Mouse (Mus musculus) adrenal gland (tissue): ENCODE measurements around the gene Rdh1.

Experiments used
- intact Hi-C: fragments of 180-260 bp; cut with DNase I; formaldehyde crosslinking; loops from one replicate; pipeline ENCODE4 v1.15.1; 2025
- long read RNA-seq, 2 experiments: library from polyadenylated mRNA; unstranded; transcript quantifications; one replicate each; pipeline ENCODE4 v2.0.0; 2020; ENCODE audit warnings: borderline replicate concordance in 1 of 2; ENCODE audit not compliant: insufficient replicate concordance in 1 of 2

Rdh1 gene
- long read RNA-seq, experiment 1, transcript Rdh1-201 (4 exons, 3,930 nt), result major isoform, 6 of 6 reads
- long read RNA-seq, experiment 1, partial matches to known transcripts, result 0 of 6 reads
- long read RNA-seq, experiment 1, other reads (novel, unspliced or antisense), result 0 of 6 reads
- long read RNA-seq, experiment 2, partial matches to known transcripts, result 0 of 2 reads
- long read RNA-seq, experiment 2, other reads (novel, unspliced or antisense), result 0 of 2 reads

DNA sequence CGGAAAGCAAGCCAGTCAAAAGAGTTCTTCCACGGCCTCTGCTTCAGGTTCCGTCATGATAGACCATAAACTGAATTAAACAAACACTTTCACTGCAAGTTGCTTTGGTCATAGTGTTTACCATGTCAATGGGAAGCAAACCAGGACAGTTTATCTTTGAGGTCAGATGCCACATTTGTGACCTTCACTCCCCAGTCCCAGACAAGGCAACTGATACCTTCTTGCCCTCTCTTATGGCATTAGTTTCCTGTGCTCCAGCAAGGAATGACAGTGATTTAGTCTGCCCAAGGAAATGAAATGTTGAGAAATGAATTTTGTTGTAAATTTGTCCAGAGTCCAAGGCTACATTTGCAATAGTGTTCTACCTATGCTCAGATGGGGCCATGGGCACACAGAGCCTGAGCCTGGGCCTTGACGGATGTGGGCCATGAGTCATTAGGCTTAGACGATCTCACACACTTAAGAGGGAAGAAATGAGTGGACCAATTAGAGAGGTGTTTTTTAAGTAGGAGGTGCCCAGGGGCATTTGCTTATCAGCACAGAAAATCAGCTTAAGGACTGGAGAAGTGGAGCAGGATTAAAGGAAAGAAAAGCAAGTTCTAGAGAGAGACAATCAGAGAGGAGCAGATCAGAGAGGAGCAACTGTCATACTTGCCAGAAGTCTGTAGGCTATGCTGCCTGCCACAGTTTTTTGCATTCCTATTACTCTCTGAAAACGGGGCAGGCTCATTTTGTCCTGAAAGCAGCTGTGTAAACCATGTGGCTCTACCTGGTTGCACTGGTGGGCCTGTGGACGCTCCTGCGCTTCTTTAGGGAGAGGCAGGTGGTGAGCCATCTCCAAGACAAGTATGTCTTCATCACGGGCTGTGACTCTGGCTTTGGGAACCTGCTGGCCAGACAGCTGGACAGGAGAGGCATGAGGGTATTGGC is at the start of gene Rdh1, which contains the start of gene Rdh16f1:
Gene Rdh1, plus strand, starts transcription at position 541 of the 930 bp plus-strand sequence.
Gene Rdh16f1, plus strand, starts transcription at position 607 of the 930 bp plus-strand sequence.
- intact Hi-C loops, result no loop called here

DNA sequence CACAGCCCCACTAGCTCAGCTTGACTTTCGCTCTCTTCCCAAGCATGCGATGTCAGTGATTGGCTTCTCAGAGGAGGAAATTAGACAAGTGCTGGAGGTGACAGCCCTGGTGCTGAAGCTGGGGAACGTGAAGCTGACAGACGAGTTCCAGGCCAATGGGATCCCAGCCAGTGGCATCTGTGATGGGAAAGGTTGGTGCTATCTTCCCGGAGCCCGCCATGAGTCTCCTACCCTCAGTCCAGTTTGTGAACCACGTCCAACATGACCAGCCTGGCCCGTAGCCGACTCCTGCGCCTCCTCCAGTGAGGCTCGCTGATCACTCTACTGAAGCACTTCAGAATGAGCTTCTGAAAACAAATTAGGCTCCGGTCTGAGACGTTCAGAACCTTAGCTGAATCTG is 49.2 kb upstream of the Rdh1 start:
- intact Hi-C loops, result no loop called here

DNA sequence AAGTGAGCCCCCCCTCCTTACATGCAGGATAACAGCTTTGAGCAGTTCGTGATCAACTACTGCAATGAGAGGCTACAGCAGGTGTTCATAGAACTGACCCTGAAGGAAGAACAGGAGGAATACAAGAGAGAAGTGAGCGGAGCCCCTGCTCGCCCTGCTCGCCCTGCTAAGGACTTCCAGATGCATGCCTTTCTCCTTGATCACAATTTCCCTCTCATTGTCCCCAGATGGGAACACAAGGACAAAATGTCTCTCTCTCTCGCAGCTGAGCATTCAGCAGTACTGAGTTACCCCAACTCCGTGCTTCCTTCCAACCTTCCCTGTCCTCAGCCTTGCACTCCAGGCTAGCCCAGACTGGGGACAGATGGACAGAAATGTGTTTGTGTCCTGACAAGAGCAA is 46.8 kb upstream of the Rdh1 start:
- intact Hi-C loops, result no loop called here

DNA sequence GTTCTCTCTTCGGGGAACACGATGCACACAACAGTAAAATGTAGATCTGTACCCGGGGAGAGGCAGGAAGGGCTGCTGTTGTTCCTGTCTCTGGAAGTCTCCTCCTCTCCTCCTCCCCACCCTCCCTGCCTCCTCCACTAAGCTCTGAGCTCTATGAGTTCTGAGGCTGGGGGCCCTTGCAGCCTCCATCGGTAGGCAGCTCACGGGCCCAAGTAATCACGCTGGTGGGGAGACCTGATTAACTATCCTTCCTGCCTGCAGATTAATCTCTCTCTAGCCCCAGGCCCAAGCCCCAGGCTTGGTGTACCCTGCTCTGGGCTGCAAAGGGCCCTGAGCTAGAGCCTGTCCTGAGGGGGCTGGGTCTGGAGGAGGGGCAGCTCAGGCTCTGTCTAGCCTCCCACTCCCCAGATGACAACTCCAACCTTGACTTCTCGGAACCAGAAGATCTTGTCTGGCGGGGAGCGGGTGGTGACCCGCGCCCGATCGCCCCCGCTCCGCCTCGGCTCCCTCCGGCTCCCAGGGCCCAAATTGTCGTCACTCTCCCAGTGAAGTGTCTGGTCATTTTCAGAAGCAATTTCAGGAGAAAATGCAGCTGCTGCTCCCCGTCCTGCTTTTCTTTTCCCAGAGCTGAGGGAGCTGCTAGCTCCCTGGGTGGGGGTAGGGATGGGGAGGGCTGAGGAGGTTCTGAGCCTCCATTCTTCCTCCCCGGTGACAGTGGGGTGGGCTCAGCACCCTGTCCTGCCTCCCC is 37.7 kb upstream of the Rdh1 start:
- intact Hi-C loops, result no loop called here

DNA sequence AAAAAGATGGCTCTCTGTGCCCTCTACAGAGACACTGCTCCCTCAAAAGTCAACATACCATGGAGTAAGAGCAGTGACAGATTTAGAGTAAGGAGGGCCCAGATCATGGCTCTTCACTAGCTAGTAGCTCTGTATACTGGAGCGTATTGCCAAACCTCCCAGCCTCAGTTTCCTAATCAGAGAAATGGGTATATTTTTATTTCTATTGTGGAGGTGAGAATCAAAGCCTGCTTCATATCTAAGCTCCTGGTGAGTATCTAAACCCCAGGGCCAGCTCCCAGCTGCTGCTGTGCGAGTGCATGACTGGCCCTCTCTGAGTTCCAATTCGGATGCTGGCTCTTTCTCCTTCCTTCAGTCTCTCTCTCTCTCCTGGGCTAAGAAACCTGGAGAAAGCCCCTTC is 35.3 kb upstream of the Rdh1 start, which contains the start of gene Tac2:
Gene Tac2, plus strand, starts transcription at position 301 of the 400 bp plus-strand sequence.
- intact Hi-C loops, result no loop called here

DNA sequence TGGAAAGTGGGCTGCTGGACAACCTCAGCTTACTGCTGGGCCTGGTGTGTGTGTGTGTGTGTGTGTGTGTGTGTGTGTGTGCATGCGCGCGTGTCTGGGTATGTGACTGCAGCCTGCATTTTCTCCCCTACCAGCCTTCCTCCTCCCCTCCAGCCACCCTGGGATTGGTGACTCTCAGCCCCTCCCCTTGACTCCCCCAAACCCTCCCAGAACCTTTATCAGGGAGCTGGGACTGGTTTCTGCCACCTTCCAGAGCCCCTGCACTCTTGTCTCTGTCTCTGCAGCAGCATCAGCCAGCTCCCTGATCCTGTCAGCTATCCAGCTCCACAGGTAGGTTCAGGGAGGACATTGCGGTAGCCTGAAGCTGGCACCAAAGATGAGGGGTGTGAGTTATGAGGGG is 34.4 kb upstream of the Rdh1 start:
- intact Hi-C loops, result no loop called here

DNA sequence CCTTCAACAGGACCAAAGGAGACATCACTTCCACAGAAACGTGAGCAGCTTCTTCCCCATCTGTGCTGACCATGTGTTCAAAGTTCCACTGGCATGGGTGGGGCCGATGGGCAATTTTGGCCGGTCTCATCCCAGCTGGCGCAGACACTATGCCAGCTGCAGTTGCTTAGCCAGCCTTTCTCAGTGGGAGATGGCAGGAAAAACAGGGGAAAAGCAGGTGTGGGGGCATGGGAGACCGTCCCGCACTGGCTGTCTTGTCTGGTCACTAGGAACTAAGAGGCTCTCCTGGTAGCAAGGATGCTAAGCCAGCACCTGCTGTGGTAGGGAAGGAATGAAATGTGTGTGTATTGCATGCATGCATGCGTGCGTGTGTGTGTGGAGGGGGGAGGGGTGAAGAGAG is 31.1 kb upstream of the Rdh1 start:
- intact Hi-C loops, result no loop called here

DNA sequence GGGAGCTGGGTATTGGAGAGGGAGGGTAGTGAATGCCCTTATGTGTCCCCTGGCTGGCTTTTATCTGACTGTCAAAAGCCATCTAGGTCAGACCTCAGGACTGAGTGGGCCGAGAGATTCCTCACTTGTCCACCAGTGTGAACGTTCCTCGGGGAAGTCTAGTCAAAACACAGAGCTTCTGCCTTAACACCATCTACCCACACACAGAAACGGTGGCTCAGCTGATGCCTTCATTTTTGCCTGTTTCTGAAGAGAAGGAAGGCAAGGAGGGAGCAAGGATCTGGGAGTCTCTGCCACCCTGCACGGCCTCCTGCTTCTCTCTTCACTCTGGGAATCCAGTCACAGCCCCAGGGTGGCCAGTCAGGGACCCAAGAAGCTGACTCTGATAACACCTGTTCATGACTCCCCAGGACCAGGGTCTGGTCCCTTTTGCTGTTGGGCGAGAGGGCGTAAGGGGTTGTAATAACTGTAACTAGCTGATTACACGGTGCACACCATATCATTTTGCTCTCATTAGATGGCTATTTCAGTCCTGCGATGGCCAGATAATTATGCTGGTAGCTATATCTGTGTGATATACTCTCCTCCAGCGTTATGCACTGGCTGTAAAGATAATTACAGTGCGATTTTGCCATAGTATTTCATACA is 29.1 kb upstream of the Rdh1 start:
- intact Hi-C loops, result no loop called here

DNA sequence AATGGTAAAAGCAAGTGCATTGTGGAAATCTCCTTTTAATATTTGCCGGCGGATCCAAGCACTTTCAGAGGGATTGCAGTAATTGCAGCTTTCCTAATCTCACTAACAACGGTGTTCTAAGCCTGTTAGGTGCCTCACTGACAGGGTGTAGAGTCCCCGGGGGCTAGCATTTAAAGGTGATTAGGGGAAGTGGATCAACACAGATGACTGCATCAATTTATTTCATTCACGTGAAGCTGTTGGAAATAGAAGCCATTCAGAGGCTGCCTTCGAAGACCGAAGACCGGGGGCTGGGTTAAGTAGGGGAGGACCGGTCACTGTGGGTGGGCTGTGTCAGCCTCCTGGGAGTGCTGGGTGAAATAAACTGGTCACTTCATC is 28.6 kb upstream of the Rdh1 start:
- intact Hi-C loops, result no loop called here

DNA sequence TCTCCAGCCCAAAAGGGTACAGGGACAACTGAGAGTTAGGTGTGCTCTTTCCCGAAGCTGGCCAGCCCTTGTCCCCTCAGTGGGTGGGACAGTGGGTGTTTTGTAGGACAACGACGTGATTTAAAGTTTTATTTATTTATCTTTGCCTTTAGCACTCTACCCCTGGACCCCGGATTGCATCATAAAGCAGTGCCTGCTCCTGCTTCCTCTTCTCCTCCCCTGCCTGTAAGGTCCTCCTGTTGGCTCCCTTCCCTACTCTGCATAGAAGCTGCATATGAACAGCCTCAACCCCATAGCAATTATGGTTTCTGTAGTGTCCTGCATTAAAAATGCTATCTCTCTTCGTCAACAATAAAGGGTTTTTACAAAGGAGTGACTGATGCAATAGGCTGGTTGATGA is 28.1 kb upstream of the Rdh1 start:
- intact Hi-C loops, result no loop called here

DNA sequence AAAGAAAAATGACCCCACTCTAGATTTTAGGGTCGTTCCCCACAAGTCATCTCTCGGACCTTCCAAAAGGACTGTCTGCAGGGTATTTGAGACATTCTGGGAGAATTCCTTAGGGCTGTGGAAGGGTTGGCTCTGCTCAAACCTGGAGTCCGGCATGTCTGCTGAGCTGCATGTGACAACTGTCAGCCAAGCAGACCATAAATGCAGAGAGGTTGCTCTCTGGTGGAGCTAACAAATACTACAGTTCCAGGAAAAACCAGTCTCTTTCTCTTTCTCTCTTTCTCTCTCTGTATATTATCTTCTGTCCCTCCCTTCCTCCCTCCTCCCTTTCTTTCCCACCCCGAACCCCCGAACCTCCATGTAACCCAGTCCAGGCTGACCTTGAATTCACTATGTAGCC is 25.1 kb upstream of the Rdh1 start:
- intact Hi-C loops, result loop anchor here (2.0 kb wide), 2 partner anchors 42 to 202 kb away; no protein-coding TSS in a partner anchor

DNA sequence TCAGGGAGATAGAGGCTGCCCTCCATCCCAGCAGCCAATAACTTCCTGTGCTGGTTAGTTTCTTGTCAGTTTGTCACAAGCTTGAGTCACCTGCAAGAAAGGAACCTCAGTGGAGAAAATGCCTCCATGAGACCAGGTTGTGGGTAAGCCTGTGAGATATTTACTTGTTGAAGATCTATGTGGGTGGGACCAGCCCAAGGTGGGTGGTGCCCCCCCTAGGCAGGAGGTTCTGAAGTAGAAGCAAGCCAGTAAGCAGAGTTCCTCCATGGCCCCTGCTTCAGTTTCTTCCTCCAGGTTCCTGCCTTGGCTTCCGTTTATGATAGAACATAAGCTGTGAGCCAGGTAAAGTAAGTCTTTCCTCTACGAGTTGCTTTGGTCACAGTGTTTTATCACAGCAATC is 23.3 kb upstream of the Rdh1 start:
- intact Hi-C loops, result loop anchor here (5.0 kb wide), 1 partner anchor 59 kb away; no protein-coding TSS in a partner anchor

DNA sequence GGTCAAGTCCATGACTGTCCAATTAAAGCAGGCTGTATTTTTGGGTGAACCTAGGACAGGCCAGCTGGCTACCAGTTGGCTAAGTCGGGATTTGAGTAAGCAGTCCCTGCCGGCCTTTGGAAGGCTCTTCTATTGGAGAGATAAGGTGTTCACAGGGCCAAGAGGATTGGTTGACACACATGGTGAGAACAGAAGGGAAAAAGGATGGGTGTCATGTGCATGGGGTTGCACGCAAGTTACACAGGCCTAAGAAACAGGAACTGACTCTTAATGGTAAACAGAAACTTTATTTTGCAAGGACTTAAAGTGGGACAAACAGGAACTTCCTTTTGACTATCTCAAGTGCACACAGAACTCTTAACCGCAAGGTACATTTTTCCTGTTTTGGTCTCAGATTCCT is 22.6 kb upstream of the Rdh1 start:
- intact Hi-C loops, result loop anchor here (5.0 kb wide), 1 partner anchor 60 kb away; no protein-coding TSS in a partner anchor

DNA sequence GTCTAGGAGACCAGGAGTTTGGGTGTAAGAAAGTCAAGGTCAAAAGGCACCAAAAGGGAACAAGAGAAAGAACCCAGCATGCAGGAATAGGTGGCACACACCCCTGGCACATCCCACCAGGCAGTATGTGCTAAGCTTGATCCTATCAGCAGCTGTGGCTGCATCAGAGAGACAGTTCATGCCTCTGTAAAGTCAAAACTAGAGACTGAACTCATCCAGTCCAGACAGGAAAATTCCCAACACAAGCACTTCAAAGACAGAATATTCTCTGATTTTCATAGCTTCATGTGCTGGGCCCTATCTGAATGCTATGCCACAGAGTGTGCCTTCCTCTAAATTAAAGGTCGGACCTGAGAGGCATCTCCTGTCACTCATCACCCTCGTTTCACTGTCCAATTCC is 22.0 kb upstream of the Rdh1 start:
- intact Hi-C loops, result loop anchor here (5.0 kb wide), 1 partner anchor 60 kb away; no protein-coding TSS in a partner anchor

DNA sequence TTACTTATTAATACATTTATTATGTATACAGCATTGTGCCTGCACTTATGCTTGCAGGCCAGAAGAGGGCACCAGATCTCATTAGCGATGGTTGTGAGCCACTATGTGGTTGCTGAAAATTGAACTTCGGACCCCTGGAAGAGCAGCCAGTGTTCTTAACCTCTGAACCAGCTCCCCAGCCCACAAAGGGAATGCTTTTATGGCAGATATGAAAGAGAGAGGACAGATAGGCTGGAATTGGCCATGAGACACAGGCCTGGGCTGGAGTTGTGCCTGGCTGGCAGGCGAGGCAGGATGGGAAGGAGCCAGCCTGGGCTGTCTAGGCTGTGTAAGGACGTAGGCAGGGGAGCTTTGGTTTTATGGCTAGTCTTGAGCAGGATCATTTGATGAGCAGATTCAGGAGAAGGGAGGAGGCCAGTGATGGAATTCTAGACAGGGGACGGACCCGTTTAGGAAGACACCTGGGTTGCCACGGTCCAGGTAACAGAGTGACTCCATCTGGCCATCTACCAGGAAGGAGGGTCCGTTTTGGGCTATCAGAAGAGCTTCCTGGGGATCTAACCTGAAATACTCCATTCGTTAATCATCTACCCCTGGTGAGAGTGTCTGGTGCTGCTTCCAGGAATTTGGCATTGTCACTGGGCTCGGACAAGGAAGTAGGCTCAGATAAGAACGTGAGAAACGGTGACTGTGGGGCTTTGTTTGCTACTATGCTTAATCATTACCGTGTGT is 21.2 kb upstream of the Rdh1 start:
- intact Hi-C loops, result loop anchor here (5.0 kb wide), 1 partner anchor 61 kb away; no protein-coding TSS in a partner anchor

DNA sequence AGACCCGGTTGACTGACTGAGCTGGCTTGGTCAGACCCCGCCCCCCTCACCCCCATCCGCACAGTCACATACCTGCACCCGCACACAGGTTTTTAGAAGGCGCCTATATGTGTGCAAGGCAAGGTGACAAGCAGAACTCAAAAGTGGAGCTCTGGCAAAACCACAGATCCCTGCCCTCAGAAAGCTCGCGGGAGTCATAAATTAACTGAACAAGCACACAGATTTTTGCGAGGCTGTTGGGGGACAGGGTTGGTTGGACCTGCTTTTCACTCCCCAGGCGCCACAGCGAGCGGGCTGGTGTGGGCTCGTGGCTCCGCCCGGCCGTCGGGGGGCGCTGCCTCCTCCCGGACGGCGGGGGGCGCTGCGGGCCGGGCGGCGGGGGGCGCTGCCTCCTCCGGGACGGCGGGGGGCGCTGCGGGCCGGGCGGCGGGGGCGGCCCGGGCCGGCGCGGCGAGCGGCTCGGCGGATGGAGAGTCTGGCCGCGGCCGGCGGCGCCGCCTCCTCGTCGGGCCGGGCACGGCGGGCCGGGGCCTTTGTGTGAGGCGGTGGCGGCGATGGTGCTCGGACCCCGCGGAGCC is 20.3 kb upstream of the Rdh1 start, which contains the start of gene Zbtb39:
Gene Zbtb39, plus strand, starts transcription at position 456 of the 578 bp plus-strand sequence.
- intact Hi-C loops, result loop anchor here (5.0 kb wide), 1 partner anchor 62 kb away; no protein-coding TSS in a partner anchor

DNA sequence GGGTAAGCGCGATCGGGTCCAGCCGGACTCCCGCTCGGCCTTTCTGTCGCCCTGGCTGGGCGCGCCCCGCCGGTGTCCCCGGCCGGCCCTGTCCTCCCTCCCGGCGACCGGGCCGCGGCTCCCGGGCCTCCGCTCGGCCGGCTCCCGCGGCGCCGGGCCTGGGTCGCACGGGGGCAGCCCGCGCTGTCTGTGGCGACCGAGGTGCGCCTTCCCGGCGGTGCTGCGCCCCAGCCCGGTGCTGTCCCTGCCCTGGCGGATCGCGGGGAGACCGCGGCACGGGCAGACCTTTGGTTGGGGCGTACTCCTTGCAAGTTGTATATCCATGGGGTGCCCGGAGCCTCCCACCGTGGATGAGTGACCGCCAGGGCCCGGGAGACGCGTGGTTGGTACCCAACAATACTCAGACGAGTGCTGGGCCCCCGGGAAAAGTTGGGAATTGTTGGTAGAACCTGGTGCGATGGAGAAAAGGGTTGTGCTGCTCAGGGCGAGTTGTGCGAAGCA is 19.8 kb upstream of the Rdh1 start:
- intact Hi-C loops, result loop anchor here (5.0 kb wide), 1 partner anchor 62 kb away; no protein-coding TSS in a partner anchor

DNA sequence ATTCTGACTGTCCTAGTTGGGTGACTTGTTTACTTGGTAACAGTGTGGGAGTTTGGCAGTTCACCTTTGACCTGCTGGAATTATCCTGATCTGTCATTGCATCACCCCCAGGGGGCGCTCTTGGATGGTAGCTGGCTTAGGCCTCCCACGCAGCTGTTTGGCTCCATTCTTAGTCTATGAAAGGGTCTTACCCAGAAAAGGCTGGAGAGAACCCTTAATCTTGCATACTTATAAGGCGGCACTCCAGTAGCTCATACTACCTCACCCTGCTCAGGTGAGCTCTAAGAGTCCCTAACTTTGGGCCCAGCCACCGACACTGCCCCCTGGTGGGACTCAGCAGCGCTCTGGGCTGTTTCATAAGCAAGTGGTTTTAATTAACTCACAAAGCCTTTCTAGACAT is 14.9 kb upstream of the Rdh1 start:
- intact Hi-C loops, result no loop called here

DNA sequence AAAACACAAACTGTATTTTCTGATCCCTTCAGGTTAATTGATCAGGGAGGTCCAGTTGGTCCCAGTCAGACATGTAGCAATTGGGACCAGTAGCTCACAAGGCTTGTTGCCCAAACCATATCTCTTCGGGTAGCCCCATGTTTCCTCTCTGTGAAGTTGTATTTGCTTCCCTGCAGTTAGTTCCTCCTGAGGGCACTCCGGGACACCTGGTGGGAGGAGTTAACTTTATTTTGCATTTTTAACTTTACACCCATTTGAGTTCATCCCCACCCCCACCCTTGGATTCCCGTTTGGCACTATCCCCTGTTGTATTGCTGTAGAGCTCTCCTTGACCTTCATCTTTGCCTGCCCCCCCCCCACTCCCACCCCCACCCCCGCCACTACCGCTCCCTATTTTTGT is 13.6 kb upstream of the Rdh1 start:
- intact Hi-C loops, result no loop called here
